21 mouse cellular contexts compared by ENCODE assay signal in genomic region chr6:22357351-22357750, GRCm38 (mm10).
"Had no signal": no experiment of that assay in that cellular context is flagged by ENCODE, and none has a peak within 500 bp of the region (broad histone marks: within the 10 kb centered on the region; RNA-seq: fewer than 3 reads in every experiment).

No protein-coding gene starts in this region.

- H3K27me3 ChIP-seq: kidney, embryonic 15.5 days; limb, embryonic 12.5 days; limb, embryonic 15.5 days; megakaryocyte, embryonic 14.5 days; midbrain, embryonic 13.5 days; neural tube, embryonic 13.5 days; stomach, embryonic 15.5 days had no signal

- H3K9ac ChIP-seq: kidney, embryonic 15.5 days; limb, embryonic 12.5 days; limb, embryonic 15.5 days; liver, embryonic 14.5 days; liver, postnatal 0 days; lung, embryonic 14.5 days; midbrain, embryonic 13.5 days; neural tube, embryonic 13.5 days; stomach, embryonic 15.5 days had no signal

- ATAC-seq: liver, postnatal 0 days; lung, postnatal 0 days; midbrain, embryonic 13.5 days; midbrain, embryonic 16.5 days had no signal

- H3K36me3 ChIP-seq: kidney, embryonic 15.5 days; limb, embryonic 12.5 days; limb, embryonic 15.5 days; midbrain, embryonic 10.5 days; midbrain, embryonic 13.5 days; neural tube, embryonic 13.5 days; stomach, embryonic 15.5 days had no signal

- H3K27ac ChIP-seq: kidney, embryonic 15.5 days; limb, embryonic 12.5 days; limb, embryonic 15.5 days; liver, embryonic 14.5 days; midbrain, embryonic 10.5 days; midbrain, embryonic 13.5 days; neural tube, embryonic 13.5 days; stomach, embryonic 15.5 days had no signal

- H3K4me3 ChIP-seq: kidney, embryonic 15.5 days; limb, embryonic 12.5 days; limb, embryonic 15.5 days; megakaryocyte, embryonic 14.5 days; midbrain, embryonic 10.5 days; midbrain, embryonic 13.5 days; neural tube, embryonic 13.5 days; stomach, embryonic 15.5 days had no signal

- DNase-seq: kidney, adult 11 months; kidney, adult 8-10 months; kidney, postnatal 14 days; kidney, postnatal 4 days; liver, postnatal 0 days; lung, embryonic 14.5 days; retina, postnatal 1 day; right cerebral cortex, postnatal 4 days; thymus, postnatal 25 days had no signal

- H3K4me2 ChIP-seq: kidney, embryonic 15.5 days; limb, embryonic 12.5 days; limb, embryonic 15.5 days; liver, embryonic 11.5 days; lung, embryonic 14.5 days; midbrain, embryonic 13.5 days; neural tube, embryonic 13.5 days; stomach, embryonic 15.5 days had no signal

- H3K9me3 ChIP-seq: kidney, embryonic 15.5 days; limb, embryonic 12.5 days; limb, embryonic 15.5 days; midbrain, embryonic 13.5 days; neural tube, embryonic 13.5 days; stomach, embryonic 15.5 days had no signal
